Mouse (Mus musculus): ENCODE measurements around the gene Crebbp. TPM values are rescaled to one million over a fixed set of nuclear protein-coding genes. Genes with fewer than 3 reads are reported as not detected.

Crebbp gene
- polyA plus RNA-seq, 1 experiment = 41.4 TPM

DNA sequence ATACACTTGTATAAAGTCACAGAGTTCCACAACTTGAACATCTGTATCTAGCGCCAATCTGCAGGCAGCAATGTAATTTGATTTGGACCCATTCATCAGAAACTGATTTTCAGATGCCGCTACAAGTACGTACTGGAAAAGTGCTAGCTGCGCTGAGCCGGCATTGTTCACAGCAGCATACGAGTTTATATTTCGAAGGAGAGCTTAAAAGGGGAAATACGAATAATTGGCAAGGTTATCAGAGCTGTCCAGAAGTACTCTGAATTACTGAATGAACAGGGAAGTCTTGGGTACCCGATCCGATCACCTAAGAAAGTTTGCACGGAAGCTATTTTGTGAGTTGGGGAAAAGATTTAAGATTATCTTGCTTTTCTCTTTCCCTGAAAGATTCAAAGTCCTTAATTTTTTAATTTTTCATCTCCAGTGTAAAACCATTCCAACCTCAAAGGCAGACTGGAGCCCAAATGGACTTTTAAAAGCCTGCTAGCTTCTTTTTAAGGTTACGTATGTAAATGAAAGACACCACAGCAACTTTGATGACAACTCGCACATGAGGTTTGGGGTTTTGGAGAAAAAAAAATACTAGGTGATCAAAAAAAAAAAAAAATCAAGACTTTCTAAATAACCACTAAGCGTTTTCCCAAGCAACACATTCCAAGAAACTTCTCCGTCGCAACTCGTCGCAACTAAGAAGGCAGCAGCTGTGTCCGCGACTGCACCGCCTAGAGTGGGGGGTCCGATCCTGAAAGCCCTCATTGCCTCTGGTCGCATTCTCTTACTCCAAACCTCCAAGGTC lies 1.4 kb downstream of the Crebbp start:
- peak overlapping the region; percentile 98 for H3K4me3 ChIP-seq (ENCODE audit: insufficient read depth, low read length)
- H3K27ac ChIP-seq (ENCODE audit: insufficient read depth, low read depth, low read length) = no peak overlapping the region
- TF ChIP-seq CTCF (IDR thresholded peaks at IDR 0.05; ENCODE audit: low read depth, low read length) (no peak), POLR2A (IDR thresholded peaks at IDR 0.05; ENCODE audit: borderline replicate concordance, low read depth, low read length) (no peak)
- peaks cover 14% of the 10 kb centered on the region for H3K4me1 ChIP-seq (ENCODE audit: control insufficient read depth, insufficient read depth, low read length)

DNA sequence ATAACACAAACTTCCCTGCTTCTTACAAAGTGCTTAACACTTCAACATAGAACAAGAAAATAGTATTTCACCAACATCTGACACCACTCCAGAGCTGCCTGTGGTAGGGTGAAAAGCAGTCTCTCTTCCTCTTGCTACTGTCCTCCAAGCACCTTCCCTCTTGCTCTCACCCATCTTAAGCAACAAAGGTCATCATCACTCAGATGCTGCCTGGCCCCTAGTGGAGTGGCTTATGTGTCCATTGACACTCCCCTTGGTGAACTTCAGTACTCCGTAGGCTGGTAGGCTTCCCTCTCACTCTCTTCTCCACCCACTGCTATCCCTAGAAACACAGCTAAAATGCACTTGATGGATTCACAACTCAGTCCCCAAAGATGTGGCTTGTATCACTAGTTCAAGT lies 3.5 kb downstream of the Crebbp start:
- Histone ChIP-seq H3K27ac (ENCODE audit: insufficient read depth, low read depth, low read length) (no peak overlapping the region), H3K4me1 (ENCODE audit: control insufficient read depth, insufficient read depth, low read length) (peaks cover 14% of the 10 kb centered on the region), H3K4me3 (ENCODE audit: insufficient read depth, low read length) (no peak overlapping the region)
- no peak for TF ChIP-seq CTCF (IDR thresholded peaks at IDR 0.05; ENCODE audit: low read depth, low read length)
- no peak for TF ChIP-seq POLR2A (IDR thresholded peaks at IDR 0.05; ENCODE audit: borderline replicate concordance, low read depth, low read length)

DNA sequence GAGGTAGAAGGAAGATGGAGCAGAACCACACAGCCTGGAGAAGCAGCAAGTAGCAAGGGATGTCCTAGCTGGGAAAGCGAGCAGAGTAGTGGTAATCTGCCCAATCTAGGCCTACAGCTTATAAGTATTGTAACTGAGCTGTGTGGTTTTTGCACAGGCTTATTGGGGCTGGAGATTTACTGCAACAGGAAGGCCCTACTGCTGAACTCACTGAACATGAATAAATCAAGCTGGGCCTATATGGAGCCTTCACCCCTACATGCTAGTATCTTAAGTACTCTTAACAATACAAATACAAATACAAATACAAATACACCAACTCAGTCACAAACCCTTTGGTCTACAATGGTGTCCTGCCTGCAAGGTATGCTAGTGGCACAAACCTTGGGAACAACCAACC lies 10.2 kb downstream of the Crebbp start:
- H3K27ac ChIP-seq (ENCODE audit: insufficient read depth, low read depth, low read length) = no peak overlapping the region
- no peak for TF ChIP-seq CTCF (IDR thresholded peaks at IDR 0.05; ENCODE audit: low read depth, low read length)
- TF ChIP-seq POLR2A (IDR thresholded peaks at IDR 0.05; ENCODE audit: borderline replicate concordance, low read depth, low read length) = no peak
- H3K4me3 ChIP-seq (ENCODE audit: insufficient read depth, low read length) = no peak overlapping the region
- peaks cover 24% of the 10 kb centered on the region for H3K4me1 ChIP-seq (ENCODE audit: control insufficient read depth, insufficient read depth, low read length)

DNA sequence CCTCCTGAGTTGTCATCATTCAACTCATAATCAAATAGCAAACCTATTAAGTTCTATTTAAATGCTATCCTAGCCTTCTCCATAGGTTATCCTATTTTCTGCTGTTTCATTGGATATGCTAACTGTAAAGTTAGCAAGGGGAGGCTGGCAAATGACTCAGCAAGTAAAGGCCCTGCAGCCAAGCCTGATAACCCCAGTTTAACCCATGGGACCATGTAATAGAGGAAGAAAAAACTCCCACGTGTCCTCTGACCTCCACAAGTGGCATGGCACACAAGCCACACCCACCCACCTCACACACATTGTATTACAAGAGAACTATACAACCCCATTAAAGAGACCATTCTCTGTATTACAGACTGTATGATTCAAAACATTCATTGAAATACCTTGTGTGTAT lies 13.8 kb downstream of the Crebbp start:
- TF ChIP-seq CTCF (IDR thresholded peaks at IDR 0.05; ENCODE audit: low read depth, low read length) = no peak
- no peak for TF ChIP-seq POLR2A (IDR thresholded peaks at IDR 0.05; ENCODE audit: borderline replicate concordance, low read depth, low read length)
- no peak overlapping the region for H3K4me3 ChIP-seq (ENCODE audit: insufficient read depth, low read length)
- peaks cover 28% of the 10 kb centered on the region for H3K4me1 ChIP-seq (ENCODE audit: control insufficient read depth, insufficient read depth, low read length)
- no peak overlapping the region for H3K27ac ChIP-seq (ENCODE audit: insufficient read depth, low read depth, low read length)

DNA sequence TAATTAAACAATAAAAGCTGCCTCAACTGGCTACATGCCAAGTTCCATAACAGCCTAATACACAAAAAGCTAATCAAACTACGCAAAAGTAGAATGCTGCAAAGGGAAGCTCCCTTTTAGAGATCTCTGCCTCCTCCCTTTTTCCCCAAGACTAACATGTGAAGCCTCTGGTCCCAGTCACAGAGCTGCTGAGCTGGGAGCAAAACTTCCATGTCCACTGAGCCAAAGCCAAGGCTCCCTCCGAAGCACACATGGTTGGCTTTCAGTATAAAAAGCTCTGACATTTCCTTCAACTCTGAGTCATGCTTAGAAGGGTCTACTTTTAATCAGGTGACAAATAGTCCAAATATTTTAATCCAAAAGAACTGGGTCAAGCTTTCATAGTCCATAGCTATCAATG lies 14.2 kb downstream of the Crebbp start:
- Histone ChIP-seq H3K4me1 (ENCODE audit: control insufficient read depth, insufficient read depth, low read length) (peaks cover 26% of the 10 kb centered on the region), H3K27ac (ENCODE audit: insufficient read depth, low read depth, low read length) (0 out of 2 replicates have a peak overlapping the region, but pooled peaks have one; percentile 28), H3K4me3 (ENCODE audit: insufficient read depth, low read length) (no peak overlapping the region)
- no peak for TF ChIP-seq CTCF (IDR thresholded peaks at IDR 0.05; ENCODE audit: low read depth, low read length)
- TF ChIP-seq POLR2A (IDR thresholded peaks at IDR 0.05; ENCODE audit: borderline replicate concordance, low read depth, low read length) = no peak

DNA sequence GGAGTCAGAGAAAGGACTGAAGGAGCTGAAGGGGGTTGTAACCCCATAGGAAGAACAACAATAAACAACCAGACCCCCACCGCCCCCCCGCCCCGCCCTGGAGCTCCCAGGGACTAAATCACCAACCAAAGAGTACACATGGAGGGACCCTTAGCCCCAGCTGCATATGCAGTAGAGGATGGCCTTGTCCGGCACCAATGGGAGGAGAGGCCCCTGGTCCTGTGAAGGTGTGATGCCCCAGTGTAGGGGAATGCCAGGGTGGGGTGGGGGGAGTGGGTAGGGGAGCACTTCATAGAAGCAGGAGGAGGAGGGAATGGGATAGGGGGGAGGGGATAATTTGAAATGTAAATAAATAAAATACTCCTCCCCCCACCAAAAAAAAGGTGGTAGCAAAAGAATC lies 15.8 kb downstream of the Crebbp start:
- Histone ChIP-seq H3K4me3 (ENCODE audit: insufficient read depth, low read length) (no peak overlapping the region), H3K4me1 (ENCODE audit: control insufficient read depth, insufficient read depth, low read length) (peaks cover 24% of the 10 kb centered on the region), H3K27ac (ENCODE audit: insufficient read depth, low read depth, low read length) (no peak overlapping the region)
- TF ChIP-seq CTCF (IDR thresholded peaks at IDR 0.05; ENCODE audit: low read depth, low read length) (no peak), POLR2A (IDR thresholded peaks at IDR 0.05; ENCODE audit: borderline replicate concordance, low read depth, low read length) (no peak)

DNA sequence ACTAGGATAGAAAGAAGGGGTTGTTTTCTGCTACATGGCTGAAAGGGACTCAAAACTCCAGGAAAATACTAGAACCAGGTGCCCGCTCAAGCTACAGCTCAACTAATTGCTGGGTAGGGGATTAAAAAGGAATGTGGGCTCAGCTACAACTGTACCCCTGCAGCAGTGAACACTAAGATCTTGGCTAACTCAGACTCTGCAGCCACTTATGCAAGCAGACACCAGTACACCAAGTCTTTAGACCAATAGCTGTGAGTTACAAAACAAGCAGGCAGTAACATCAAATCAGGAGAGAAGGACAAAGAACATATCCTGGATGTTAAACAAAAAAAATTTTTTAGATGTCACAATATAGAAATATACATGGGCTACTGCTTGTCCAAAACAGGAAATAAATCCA lies 23.6 kb downstream of the Crebbp start:
- Histone ChIP-seq H3K4me3 (ENCODE audit: insufficient read depth, low read length) (no peak overlapping the region), H3K4me1 (ENCODE audit: control insufficient read depth, insufficient read depth, low read length) (peaks cover 15% of the 10 kb centered on the region), H3K27ac (ENCODE audit: insufficient read depth, low read depth, low read length) (no peak overlapping the region)
- TF ChIP-seq CTCF (IDR thresholded peaks at IDR 0.05; ENCODE audit: low read depth, low read length) = no peak
- TF ChIP-seq POLR2A (IDR thresholded peaks at IDR 0.05; ENCODE audit: borderline replicate concordance, low read depth, low read length) = no peak

DNA sequence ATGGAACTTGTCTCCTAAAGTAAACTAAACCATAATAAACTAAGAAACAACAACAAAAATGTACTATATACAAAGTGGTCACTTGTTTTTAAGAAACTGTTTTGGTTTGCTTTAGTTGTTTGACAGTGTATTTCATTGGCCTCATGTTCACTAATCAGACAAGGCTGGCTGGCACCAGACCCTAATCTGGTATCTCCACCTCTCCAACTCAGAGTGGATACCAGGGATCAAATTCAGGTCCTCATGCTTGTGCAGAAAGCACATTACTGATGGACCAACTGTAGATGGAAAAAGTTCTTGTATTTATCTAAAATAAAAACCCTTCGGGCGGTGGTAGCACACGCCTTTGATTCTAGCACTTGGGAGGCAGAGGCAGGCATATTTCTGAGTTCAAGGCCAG lies 38.7 kb downstream of the Crebbp start:
- TF ChIP-seq CTCF (IDR thresholded peaks at IDR 0.05; ENCODE audit: low read depth, low read length) (no peak), POLR2A (IDR thresholded peaks at IDR 0.05; ENCODE audit: borderline replicate concordance, low read depth, low read length) (no peak)
- Histone ChIP-seq H3K27ac (ENCODE audit: insufficient read depth, low read depth, low read length) (no peak overlapping the region), H3K4me3 (ENCODE audit: insufficient read depth, low read length) (no peak overlapping the region), H3K4me1 (ENCODE audit: control insufficient read depth, insufficient read depth, low read length) (peaks cover 2% of the 10 kb centered on the region; the same call in 1 of the 2 replicates)

DNA sequence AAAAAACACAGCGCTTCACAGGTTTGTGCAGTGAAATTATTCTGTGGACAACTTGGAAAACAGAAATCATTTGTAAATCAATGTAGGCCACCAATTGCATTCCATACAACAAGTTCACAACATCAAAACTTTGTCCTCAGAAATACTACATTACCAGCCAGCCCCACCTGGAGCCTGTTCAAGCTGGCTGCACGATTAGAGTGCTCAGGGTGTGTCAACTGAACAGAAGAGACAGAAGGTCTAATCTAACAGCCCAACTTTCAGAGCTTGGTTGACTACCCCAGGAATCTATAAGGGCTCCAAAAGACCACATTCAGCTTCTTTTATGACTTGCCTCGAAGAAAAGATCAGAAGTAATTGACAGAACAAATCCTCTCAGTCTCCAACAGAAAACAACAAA lies 44.3 kb downstream of the Crebbp start:
- no peak for TF ChIP-seq POLR2A (IDR thresholded peaks at IDR 0.05; ENCODE audit: borderline replicate concordance, low read depth, low read length)
- no peak for TF ChIP-seq CTCF (IDR thresholded peaks at IDR 0.05; ENCODE audit: low read depth, low read length)
- H3K27ac ChIP-seq (ENCODE audit: insufficient read depth, low read depth, low read length) = no peak overlapping the region
- H3K4me3 ChIP-seq (ENCODE audit: insufficient read depth, low read length) = no peak overlapping the region

DNA sequence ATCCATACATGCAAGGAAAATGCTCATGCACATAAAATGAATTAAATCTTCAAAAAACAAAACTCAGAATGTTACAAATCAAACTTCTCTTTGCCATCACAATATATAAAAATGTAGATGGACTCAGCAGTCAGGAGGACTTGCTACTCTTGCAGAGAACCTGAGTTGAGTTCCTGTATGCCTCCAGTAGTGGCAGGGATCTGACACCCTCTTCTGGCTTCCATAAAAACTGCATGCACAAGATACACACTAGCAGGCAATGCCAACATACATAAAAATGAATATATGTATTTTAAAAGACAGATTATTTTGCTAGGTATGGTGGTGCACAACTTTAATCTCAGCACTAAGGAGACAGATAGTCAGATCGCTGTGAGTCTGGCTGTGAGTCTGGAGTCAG lies 45.3 kb downstream of the Crebbp start:
- H3K27ac ChIP-seq (ENCODE audit: insufficient read depth, low read depth, low read length) = no peak overlapping the region
- H3K4me3 ChIP-seq (ENCODE audit: insufficient read depth, low read length) = no peak overlapping the region
- H3K4me1 ChIP-seq (ENCODE audit: control insufficient read depth, insufficient read depth, low read length) = peaks cover 5% of the 10 kb centered on the region; the same call in 1 of the 2 replicates
- TF ChIP-seq POLR2A (IDR thresholded peaks at IDR 0.05; ENCODE audit: borderline replicate concordance, low read depth, low read length) (no peak), CTCF (IDR thresholded peaks at IDR 0.05; ENCODE audit: low read depth, low read length) (no peak)

More for the DNA sequence above, 44.3 kb downstream of the Crebbp start:
- peaks cover 5% of the 10 kb centered on the region; the same call in 1 of the 2 replicates for H3K4me1 ChIP-seq (ENCODE audit: control insufficient read depth, insufficient read depth, low read length)
